Mouse (Mus musculus): ENCODE results near the gene Mtss1l. TPM values are rescaled to one million over a fixed set of nuclear protein-coding genes. Genes with fewer than 3 reads are reported as not detected.

Mtss1l gene
- total RNA-seq, 1 experiment from 2014 or later, result 0.70 TPM

GRCm38 (mm10) chr8:110725084-110725838 is 4.0 kb downstream of the Mtss1l start:
- no peak for ATAC-seq (ENCODE audit: extremely low read depth, insufficient number of reproducible peaks, low FRiP score, poor library complexity, severe bottlenecking)

GRCm38 (mm10) chr8:110726893-110727292 is 5.6 kb downstream of the Mtss1l start:
- no peak for ATAC-seq (ENCODE audit: extremely low read depth, insufficient number of reproducible peaks, low FRiP score, poor library complexity, severe bottlenecking)

GRCm38 (mm10) chr8:110731346-110731859 is 10.1 kb downstream of the Mtss1l start:
- ATAC-seq (ENCODE audit: extremely low read depth, insufficient number of reproducible peaks, low FRiP score, poor library complexity, severe bottlenecking), result no peak

- no peak for ATAC-seq (ENCODE audit: extremely low read depth, insufficient number of reproducible peaks, low FRiP score, poor library complexity, severe bottlenecking)
Measured at GRCm38 (mm10) chr8:110733036-110733435, 11.8 kb downstream of the Mtss1l start.

GRCm38 (mm10) chr8:110738591-110739195 is 17.4 kb downstream of the Mtss1l start:
- no peak for ATAC-seq (ENCODE audit: extremely low read depth, insufficient number of reproducible peaks, low FRiP score, poor library complexity, severe bottlenecking)

- ATAC-seq (ENCODE audit: extremely low read depth, insufficient number of reproducible peaks, low FRiP score, poor library complexity, severe bottlenecking), result no peak
Measured at GRCm38 (mm10) chr8:110740629-110741175, 19.4 kb downstream of the Mtss1l start.

- no peak for ATAC-seq (ENCODE audit: extremely low read depth, insufficient number of reproducible peaks, low FRiP score, poor library complexity, severe bottlenecking)
Measured at GRCm38 (mm10) chr8:110741816-110742451, 20.7 kb downstream of the Mtss1l start.

- ATAC-seq (ENCODE audit: extremely low read depth, insufficient number of reproducible peaks, low FRiP score, poor library complexity, severe bottlenecking), result no peak
Measured at GRCm38 (mm10) chr8:110742452-110742818, 21.2 kb downstream of the Mtss1l start.

- no peak for ATAC-seq (ENCODE audit: extremely low read depth, insufficient number of reproducible peaks, low FRiP score, poor library complexity, severe bottlenecking)
Measured at GRCm38 (mm10) chr8:110745162-110745561, 23.9 kb downstream of the Mtss1l start.

GRCm38 (mm10) chr8:110746661-110747060 is 25.4 kb downstream of the Mtss1l start:
- ATAC-seq (ENCODE audit: extremely low read depth, insufficient number of reproducible peaks, low FRiP score, poor library complexity, severe bottlenecking), result no peak

- no peak for ATAC-seq (ENCODE audit: extremely low read depth, insufficient number of reproducible peaks, low FRiP score, poor library complexity, severe bottlenecking)
Measured at GRCm38 (mm10) chr8:110749500-110750170, 28.4 kb downstream of the Mtss1l start.

GRCm38 (mm10) chr8:110750269-110750668 is 29.0 kb downstream of the Mtss1l start:
- no peak for ATAC-seq (ENCODE audit: extremely low read depth, insufficient number of reproducible peaks, low FRiP score, poor library complexity, severe bottlenecking)

GRCm38 (mm10) chr8:110751490-110751889 is 30.2 kb downstream of the Mtss1l start:
- ATAC-seq (ENCODE audit: extremely low read depth, insufficient number of reproducible peaks, low FRiP score, poor library complexity, severe bottlenecking), result no peak

- ATAC-seq (ENCODE audit: extremely low read depth, insufficient number of reproducible peaks, low FRiP score, poor library complexity, severe bottlenecking), result no peak
Measured at GRCm38 (mm10) chr8:110754713-110755112, 33.4 kb downstream of the Mtss1l start.

GRCm38 (mm10) chr8:110755511-110756170 is 34.4 kb downstream of the Mtss1l start:
- ATAC-seq (ENCODE audit: extremely low read depth, insufficient number of reproducible peaks, low FRiP score, poor library complexity, severe bottlenecking), result no peak

GRCm38 (mm10) chr8:110756196-110756595 is 34.9 kb downstream of the Mtss1l start:
- ATAC-seq (ENCODE audit: extremely low read depth, insufficient number of reproducible peaks, low FRiP score, poor library complexity, severe bottlenecking), result no peak

- no peak for ATAC-seq (ENCODE audit: extremely low read depth, insufficient number of reproducible peaks, low FRiP score, poor library complexity, severe bottlenecking)
Measured at GRCm38 (mm10) chr8:110760280-110760940, 39.1 kb downstream of the Mtss1l start.

GRCm38 (mm10) chr8:110761185-110761584 is 39.9 kb downstream of the Mtss1l start:
- ATAC-seq (ENCODE audit: extremely low read depth, insufficient number of reproducible peaks, low FRiP score, poor library complexity, severe bottlenecking), result no peak
